Mouse (Mus musculus): ENCODE data around the gene Rasa3. TPM values are rescaled to one million over a fixed set of nuclear protein-coding genes. Genes with fewer than 3 reads are reported as not detected.

The Rasa3 gene
- polyA plus RNA-seq, 1 experiment from 2014 or later, result 24.8 TPM

DNA sequence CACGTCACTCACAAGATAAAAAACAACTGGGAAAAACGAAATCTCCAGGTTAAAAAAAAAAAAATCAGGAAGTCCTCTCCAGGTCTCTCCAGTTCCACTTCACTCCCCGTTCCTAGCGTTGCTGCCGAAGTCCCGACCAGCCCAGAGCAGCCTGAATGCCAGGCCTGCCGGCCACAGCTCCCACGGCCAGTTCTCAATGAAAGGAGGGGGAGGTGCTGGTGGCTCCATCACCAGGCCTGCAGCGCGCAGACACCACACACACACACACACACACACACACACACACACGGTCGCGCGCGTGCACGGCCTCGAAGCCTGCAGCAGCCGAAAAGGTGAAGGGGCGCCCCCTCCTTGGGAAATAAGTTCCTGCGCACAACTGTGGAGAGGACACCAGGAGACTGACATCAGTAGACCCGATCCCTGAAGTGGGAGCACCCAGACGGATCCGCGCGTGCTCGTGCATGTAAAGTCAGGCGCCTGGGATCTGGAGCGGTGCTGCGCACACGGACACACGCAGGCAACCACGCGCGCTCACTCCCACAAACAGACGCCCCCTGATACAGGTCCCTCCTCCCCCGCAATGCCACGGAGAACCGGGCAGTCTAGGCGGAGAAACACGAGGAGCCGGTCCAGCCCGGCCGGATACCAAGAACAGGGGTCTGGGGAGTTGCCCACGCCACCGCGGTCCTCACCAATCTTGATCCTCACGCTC, 546 bp downstream of the Rasa3 start:
- Histone ChIP-seq H3K4me3 (peak overlapping the region; percentile 83), H3K36me3 (replicated peaks) (no peaks in the 10 kb centered on the region), H3K9me3 (no peaks in the 10 kb centered on the region), H3K27me3 (ENCODE audit: poor library complexity, severe bottlenecking) (peaks cover 40% of the 10 kb centered on the region), H3K4me1 (peaks cover 30% of the 10 kb centered on the region), H3K27ac (peak overlapping the region; percentile 91)
- DNase-seq (ENCODE audit: extremely low spot score, low spot score), result peak; percentile 73
- under 1% methylated on average over 47 of the region's 47 CpGs for WGBS

DNA sequence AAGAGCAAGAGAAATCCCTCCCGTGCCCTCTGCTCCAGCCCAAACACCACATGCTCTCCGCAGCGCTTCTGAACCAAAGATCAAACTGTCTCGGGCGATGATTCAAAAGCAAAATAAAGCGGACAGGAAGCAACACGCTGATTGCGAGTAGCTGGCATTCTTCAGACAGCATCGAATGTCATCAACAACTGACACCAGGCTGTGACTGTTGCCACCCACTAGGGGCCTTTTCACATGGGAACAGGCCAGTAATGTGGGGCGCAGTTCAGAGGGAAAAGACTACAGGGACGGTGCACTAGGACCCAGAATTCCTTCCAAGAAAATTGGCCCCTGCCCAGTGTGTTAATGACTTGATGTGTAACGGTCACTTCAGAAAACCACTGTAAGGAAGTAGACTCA, 1.1 kb downstream of the Rasa3 start:
- no peaks in the 10 kb centered on the region for H3K9me3 ChIP-seq
- peak overlapping the region; percentile 83 for H3K4me3 ChIP-seq
- peaks cover 30% of the 10 kb centered on the region for H3K4me1 ChIP-seq
- WGBS, result under 1% methylated on average over 12 of the region's 12 CpGs
- DNase-seq (ENCODE audit: extremely low spot score, low spot score), result peak; percentile 39
- peaks cover 40% of the 10 kb centered on the region for H3K27me3 ChIP-seq (ENCODE audit: poor library complexity, severe bottlenecking)
- no peaks in the 10 kb centered on the region for H3K36me3 ChIP-seq (replicated peaks)
- H3K27ac ChIP-seq, result peak overlapping the region; percentile 91

DNA sequence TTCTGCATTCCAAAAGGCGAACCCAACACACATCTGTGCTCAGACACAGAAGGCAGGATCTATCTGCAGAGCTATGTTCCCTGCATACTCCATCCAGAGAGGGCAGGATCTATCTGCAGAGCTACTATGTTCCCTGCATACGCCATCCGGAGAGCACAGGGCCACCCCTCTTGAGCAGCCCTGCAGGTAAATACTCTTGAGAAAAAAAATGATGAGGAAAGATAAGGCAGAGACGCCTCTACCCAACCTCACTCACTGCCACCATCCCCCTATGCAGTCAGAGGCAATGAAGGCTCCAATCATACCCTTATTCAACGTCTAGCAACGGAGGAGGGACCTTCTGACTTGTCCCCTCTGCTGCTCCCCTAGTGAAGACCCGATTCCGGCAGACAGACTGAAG, 1.9 kb downstream of the Rasa3 start:
- H3K36me3 ChIP-seq (replicated peaks), result no peaks in the 10 kb centered on the region
- DNase-seq (ENCODE audit: extremely low spot score, low spot score), result no peak

DNA sequence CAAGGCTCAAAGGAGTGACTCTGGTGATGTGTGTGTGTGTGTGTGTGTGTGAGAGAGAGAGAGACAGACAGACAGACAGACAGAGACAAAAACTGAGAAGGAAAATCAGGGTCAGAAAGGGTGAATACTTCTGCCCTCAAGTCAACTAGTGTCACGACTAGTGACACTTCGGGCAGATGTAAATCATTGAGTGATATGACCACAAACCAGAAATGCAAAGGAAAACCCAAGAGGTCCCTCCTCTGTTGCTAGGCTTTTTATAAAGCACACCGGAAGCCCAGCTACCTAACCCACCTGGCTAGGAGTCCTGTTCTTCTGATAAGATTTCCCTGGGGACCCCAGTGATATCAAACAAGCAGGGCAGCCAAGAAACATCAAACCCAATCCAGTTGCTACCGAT, 2.3 kb downstream of the Rasa3 start:
- Histone ChIP-seq H3K27me3 (ENCODE audit: poor library complexity, severe bottlenecking) (peaks cover 33% of the 10 kb centered on the region), H3K4me3 (peak overlapping the region; percentile 83; the same call in 1 of the 2 replicates), H3K4me1 (peaks cover 38% of the 10 kb centered on the region), H3K27ac (no peak overlapping the region), H3K36me3 (replicated peaks) (no peaks in the 10 kb centered on the region), H3K9me3 (no peaks in the 10 kb centered on the region)
- WGBS, result 84% methylated on average over 4 of the region's 4 CpGs
- DNase-seq (ENCODE audit: extremely low spot score, low spot score), result no peak

More for the DNA sequence above, 1.9 kb downstream of the Rasa3 start:
- H3K9me3 ChIP-seq, result no peaks in the 10 kb centered on the region
- WGBS, result 57% methylated on average over 8 of the region's 8 CpGs
- peak overlapping the region; percentile 83 for H3K4me3 ChIP-seq
- H3K4me1 ChIP-seq, result peaks cover 34% of the 10 kb centered on the region
- H3K27ac ChIP-seq, result no peak overlapping the region
- H3K27me3 ChIP-seq (ENCODE audit: poor library complexity, severe bottlenecking), result peaks cover 37% of the 10 kb centered on the region

DNA sequence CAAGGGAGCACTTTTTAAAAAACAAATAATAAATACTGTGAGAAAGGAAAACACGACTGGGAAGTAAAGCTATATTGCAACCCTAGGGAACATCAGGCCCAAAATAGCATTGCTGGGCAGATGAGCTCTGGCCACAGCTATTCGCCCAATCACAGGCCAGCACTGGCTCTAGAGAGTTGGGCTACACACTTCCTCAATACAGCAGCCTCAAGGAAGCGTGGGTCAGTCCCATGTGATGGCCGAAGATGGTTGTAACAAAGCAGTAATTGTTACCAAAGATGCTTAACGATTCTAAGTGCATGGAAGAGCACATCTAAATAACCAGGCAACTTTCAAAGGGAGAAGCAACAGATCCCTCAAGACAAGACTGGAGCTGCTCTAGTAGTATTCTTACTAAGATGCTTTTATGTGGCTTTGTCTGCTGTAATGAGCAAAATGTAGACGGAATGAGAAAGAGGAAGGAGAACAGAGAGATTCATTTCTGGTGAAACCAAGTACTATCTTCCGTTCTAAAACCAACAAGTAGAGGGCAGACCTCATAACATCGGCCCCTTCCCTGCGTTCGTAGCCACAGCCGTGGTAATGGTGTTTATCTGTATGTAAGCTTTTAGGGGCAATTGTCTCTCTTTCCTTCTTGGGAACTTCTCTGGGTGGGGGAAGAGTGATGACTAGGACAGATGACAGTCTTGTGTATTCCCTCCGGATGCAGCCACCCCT, 3.0 kb downstream of the Rasa3 start:
- 70% methylated on average over 12 of the region's 12 CpGs for WGBS
- no peak for DNase-seq (ENCODE audit: extremely low spot score, low spot score)
- Histone ChIP-seq H3K4me3 (no peak overlapping the region), H3K4me1 (peaks cover 44% of the 10 kb centered on the region), H3K27me3 (ENCODE audit: poor library complexity, severe bottlenecking) (peaks cover 27% of the 10 kb centered on the region), H3K9me3 (no peaks in the 10 kb centered on the region), H3K27ac (no peak overlapping the region), H3K36me3 (replicated peaks) (no peaks in the 10 kb centered on the region)

DNA sequence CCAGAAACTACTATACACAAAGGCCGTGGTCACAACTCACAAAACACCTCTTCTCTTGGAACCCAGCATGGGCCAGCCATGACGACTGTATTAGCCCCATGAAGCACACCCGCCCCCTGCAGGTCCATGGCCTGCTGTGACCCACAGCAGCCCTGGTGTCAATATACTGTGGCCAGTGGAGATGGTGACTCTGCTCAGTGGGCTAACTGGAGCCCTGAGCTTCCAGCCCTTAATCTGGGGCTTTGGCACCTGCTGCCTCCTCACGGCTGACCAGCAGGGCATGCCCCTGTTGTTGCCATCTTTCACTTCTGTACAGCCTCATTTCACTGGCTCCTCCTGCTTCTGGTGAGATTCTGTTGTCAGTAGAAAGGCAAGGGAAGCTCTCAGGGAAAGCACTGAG, 4.2 kb downstream of the Rasa3 start:
- H3K36me3 ChIP-seq (replicated peaks), result no peaks in the 10 kb centered on the region
- DNase-seq (ENCODE audit: extremely low spot score, low spot score), result no peak
- no peak overlapping the region for H3K4me3 ChIP-seq
- peak overlapping the region; percentile 54 for H3K27ac ChIP-seq
- WGBS, result 80% methylated on average over 4 of the region's 4 CpGs
- peaks cover 49% of the 10 kb centered on the region for H3K4me1 ChIP-seq
- H3K9me3 ChIP-seq, result no peaks in the 10 kb centered on the region
- H3K27me3 ChIP-seq (ENCODE audit: poor library complexity, severe bottlenecking), result peaks cover 14% of the 10 kb centered on the region

DNA sequence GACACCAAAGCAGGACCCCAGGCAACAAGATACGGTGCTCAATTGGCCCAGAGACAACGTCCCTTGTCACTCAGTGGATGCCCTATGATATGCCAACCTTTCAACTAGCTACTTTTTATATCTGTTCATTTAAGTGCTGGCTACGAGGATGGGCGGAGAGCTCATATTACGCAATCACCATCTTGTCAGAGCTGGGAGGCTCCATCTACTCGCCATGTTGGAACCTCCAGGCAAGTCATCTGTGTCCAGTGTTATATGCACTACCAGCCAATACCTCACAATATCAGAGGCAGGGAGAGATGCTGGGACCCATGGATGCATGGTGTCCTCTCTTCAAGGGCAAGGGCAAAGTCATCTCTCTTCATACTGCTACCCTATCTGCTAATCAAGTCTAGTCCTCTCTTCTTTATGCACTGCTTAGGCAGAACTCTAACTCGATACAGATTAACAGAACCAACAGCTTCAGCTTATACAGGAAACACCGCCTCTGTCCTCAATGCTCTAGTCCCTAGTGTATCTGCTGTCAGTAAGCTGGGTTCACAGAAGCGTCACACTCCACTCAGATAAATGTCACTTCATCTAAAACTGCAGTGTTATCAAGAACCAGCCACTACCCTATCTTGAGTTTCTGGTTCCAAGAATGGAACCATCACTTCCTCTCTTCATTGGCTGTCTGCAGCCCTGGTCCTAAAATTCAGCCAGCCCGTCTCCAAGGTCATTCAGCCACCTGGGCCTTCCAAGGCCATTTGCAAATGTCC, 6.0 kb downstream of the Rasa3 start:
- Histone ChIP-seq H3K27ac (no peak overlapping the region), H3K4me3 (no peak overlapping the region), H3K27me3 (ENCODE audit: poor library complexity, severe bottlenecking) (peaks cover 12% of the 10 kb centered on the region), H3K36me3 (replicated peaks) (0 out of 2 replicates have a peak, but pooled peaks cover 3% of the 10 kb centered on the region), H3K9me3 (no peaks in the 10 kb centered on the region), H3K4me1 (peaks cover 47% of the 10 kb centered on the region)
- 95% methylated on average over 10 of the region's 10 CpGs for WGBS
- DNase-seq (ENCODE audit: extremely low spot score, low spot score), result no peak

DNA sequence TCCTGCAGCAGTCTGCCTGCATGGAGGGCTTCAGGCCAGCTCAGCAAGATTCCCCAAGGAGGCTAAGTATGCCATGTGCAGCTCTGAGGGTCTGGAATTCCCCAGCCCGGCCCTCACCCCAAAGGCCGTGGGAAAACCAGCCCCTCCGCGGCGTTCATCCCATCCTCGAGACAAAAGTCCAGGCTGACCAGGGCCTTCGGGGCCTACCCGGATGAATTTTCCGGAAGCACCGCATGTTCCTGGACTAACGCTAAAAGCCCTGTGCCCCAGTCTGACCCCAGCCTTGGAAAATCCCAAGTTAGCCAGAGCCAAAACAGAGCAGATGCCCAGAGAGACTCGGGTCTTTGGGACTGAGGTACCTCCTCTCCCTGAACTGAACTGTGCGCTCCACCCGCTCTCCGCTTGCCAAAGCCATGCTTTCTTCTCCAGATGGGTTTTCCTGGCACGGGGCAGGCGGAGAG, 7.4 kb downstream of the Rasa3 start:
- Histone ChIP-seq H3K4me3 (no peak overlapping the region), H3K27me3 (ENCODE audit: poor library complexity, severe bottlenecking) (peaks cover 3% of the 10 kb centered on the region; the same call in 1 of the 2 replicates), H3K4me1 (peaks cover 36% of the 10 kb centered on the region), H3K27ac (0 out of 2 replicates have a peak overlapping the region, but pooled peaks have one; percentile 13), H3K9me3 (no peaks in the 10 kb centered on the region), H3K36me3 (replicated peaks) (0 out of 2 replicates have a peak, but pooled peaks cover 3% of the 10 kb centered on the region)
- 89% methylated on average over 17 of the region's 17 CpGs for WGBS
- DNase-seq (ENCODE audit: extremely low spot score, low spot score), result no peak

DNA sequence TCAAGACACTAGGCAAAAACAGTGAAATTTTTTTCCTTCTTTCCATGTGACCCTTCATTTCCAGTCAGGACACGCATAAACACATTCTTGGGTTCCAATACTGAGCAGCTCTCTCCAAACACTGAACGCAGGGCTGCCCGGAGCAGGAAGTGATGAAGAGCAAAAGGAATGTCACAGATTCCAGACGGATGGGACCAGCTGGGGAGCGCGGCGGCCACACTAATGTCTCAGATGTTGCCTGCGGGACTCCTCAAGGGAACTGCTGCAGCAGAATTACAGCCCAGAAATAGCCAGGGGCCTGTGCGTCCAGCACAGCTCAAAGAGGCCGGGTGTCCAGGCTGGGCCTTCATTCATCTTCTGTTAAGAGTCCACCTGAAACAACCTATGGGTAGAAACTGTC, 9.0 kb downstream of the Rasa3 start:
- DNase-seq (ENCODE audit: extremely low spot score, low spot score), result no peak
- WGBS, result 77% methylated on average over 10 of the region's 10 CpGs
- H3K27ac ChIP-seq, result no peak overlapping the region; the same call in 1 of the 2 replicates

DNA sequence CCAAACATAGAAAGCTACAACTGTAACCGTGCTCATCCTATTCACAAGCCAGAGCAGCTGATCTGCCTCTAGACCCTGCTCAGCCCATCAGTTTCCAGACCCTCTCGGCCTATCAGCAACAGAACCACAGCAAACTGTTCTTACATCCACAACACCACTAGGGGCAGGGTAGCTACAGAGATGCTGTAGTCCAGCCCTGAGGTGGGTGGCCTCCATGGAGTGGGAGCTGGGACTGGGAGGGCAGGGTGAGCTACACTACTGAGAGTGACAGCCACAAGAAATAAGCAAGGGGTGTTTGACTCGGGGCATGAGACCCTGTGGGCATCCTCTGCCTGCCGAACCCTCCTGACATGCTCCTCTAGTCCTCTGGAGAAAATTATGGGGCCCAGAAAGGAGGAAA, 9.5 kb downstream of the Rasa3 start:
- Histone ChIP-seq H3K9me3 (no peaks in the 10 kb centered on the region), H3K36me3 (replicated peaks) (0 out of 2 replicates have a peak, but pooled peaks cover 3% of the 10 kb centered on the region), H3K27ac (peak overlapping the region; percentile 40; the same call in 1 of the 2 replicates), H3K27me3 (ENCODE audit: poor library complexity, severe bottlenecking) (no peaks in the 10 kb centered on the region), H3K4me3 (no peak overlapping the region), H3K4me1 (peaks cover 27% of the 10 kb centered on the region)
- no peak for DNase-seq (ENCODE audit: extremely low spot score, low spot score)
- WGBS, result 74% methylated on average over 4 of the region's 4 CpGs

More for the DNA sequence above, 9.0 kb downstream of the Rasa3 start:
- peaks cover 27% of the 10 kb centered on the region for H3K4me1 ChIP-seq
- no peaks in the 10 kb centered on the region for H3K9me3 ChIP-seq
- 0 out of 2 replicates have a peak, but pooled peaks cover 3% of the 10 kb centered on the region for H3K36me3 ChIP-seq (replicated peaks)
- no peaks in the 10 kb centered on the region for H3K27me3 ChIP-seq (ENCODE audit: poor library complexity, severe bottlenecking)
- H3K4me3 ChIP-seq, result no peak overlapping the region

DNA sequence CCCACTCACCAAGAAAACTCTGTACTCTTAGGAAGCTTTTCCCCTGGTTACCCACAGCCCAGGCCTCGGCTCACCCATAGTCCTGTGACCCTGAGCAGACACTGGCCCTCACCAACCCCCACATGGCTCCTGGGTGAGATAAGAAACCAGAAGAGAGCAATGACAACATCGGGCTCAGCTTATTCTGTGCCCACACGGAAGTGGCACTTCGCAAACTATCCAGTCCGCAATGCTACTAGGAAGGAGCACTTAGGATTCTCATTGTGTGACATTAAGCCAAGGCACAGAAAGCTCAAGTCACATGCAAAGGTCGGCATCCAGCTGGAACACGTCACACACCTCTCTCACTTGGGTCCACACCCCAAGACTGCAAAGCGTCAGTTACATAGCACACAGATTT, 11.5 kb downstream of the Rasa3 start:
- Histone ChIP-seq H3K36me3 (replicated peaks) (0 out of 2 replicates have a peak, but pooled peaks cover 3% of the 10 kb centered on the region), H3K9me3 (no peaks in the 10 kb centered on the region), H3K4me3 (no peak overlapping the region), H3K27ac (no peak overlapping the region), H3K4me1 (peaks cover 27% of the 10 kb centered on the region), H3K27me3 (ENCODE audit: poor library complexity, severe bottlenecking) (no peaks in the 10 kb centered on the region)
- 92% methylated on average over 8 of the region's 8 CpGs for WGBS
- no peak for DNase-seq (ENCODE audit: extremely low spot score, low spot score)

DNA sequence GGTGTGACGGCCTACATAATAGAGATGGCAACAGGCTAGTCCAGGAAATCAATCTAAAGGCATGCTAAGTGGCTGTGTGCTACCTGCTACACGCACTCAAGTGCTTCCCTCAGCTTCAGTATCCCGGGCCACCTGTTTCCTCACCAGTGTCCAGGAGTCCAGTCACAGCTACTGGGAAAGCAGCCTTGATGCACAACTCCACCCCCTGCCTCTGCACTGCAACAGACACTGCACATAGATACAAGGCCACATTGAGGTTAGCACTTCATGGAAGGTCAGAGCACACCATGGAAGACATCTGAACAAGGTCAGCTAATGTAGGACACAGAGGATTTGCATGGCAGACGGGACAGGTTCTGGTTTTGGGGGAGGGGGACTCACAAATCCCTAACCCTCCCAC, 11.9 kb downstream of the Rasa3 start:
- WGBS, result 86% methylated on average over 4 of the region's 4 CpGs
- H3K27me3 ChIP-seq (ENCODE audit: poor library complexity, severe bottlenecking), result no peaks in the 10 kb centered on the region
- DNase-seq (ENCODE audit: extremely low spot score, low spot score), result no peak
- no peaks in the 10 kb centered on the region for H3K9me3 ChIP-seq
- H3K27ac ChIP-seq, result no peak overlapping the region
- 0 out of 2 replicates have a peak, but pooled peaks cover 3% of the 10 kb centered on the region for H3K36me3 ChIP-seq (replicated peaks)
- peaks cover 23% of the 10 kb centered on the region for H3K4me1 ChIP-seq
- H3K4me3 ChIP-seq, result no peak overlapping the region
